Mouse (Mus musculus) olfactory bulb, adult 2 months (tissue): ENCODE results near the gene Zfp472. TPM values are rescaled to one million over a fixed set of nuclear protein-coding genes. Genes with fewer than 3 reads are reported as not detected.
A peak's percentile ranks its signal among the peaks of the same experiment; 100 is the strongest.

Source experiments
- H3K27ac ChIP-seq: fragments of 200-500 bp; 2 replicates; pipeline ENCODE4 v1.5.1; 2012; ENCODE audit warnings: low read depth, low read length; ENCODE audit not compliant: insufficient read depth
- H3K4me1 ChIP-seq: fragments of 200-500 bp; 2 replicates; pipeline ENCODE4 v1.6.1; 2012; ENCODE audit warnings: low read length; ENCODE audit not compliant: control insufficient read depth, insufficient read depth
- H3K4me3 ChIP-seq: fragments of 200-500 bp; 2 replicates; pipeline ENCODE4 v1.5.1; 2012; ENCODE audit warnings: mild to moderate bottlenecking, low read depth, low read length, moderate library complexity; ENCODE audit not compliant: insufficient read depth
- CTCF ChIP-seq: fragments of 200-500 bp; IDR thresholded peaks from 2 replicates; pipeline ENCODE4 v1.5.1; 2012; ENCODE audit warnings: low read depth, mild to moderate bottlenecking, low read length, moderate library complexity; ENCODE audit not compliant: insufficient read depth
- POLR2A ChIP-seq: fragments of 200-500 bp; IDR thresholded peaks from 2 replicates; pipeline ENCODE4 v1.6.1; 2012; ENCODE audit warnings: mild to moderate bottlenecking, low read depth, low read length, moderate library complexity; ENCODE audit not compliant: insufficient read depth
- WGBS: fragments of 180-500 bp; shearing (Covaris S2); methylation state at CpG from one replicate; pipeline ENCODE4 v1.1.7; 2018; 5-methylcytosine and 5-hydroxymethylcytosine counted together
- polyA plus RNA-seq: library from polyadenylated mRNA; stranded (reverse); fragments of >200 nt; gene quantifications from 2 replicates; pipeline ENCODE4 v1.2.4, GENCODE M21; 2012; ENCODE audit warnings: low replicate concordance; ENCODE audit not compliant: missing spikeins, insufficient read depth, insufficient read length

The Zfp472 gene
- polyA plus RNA-seq, 1 experiment: not detected

DNA sequence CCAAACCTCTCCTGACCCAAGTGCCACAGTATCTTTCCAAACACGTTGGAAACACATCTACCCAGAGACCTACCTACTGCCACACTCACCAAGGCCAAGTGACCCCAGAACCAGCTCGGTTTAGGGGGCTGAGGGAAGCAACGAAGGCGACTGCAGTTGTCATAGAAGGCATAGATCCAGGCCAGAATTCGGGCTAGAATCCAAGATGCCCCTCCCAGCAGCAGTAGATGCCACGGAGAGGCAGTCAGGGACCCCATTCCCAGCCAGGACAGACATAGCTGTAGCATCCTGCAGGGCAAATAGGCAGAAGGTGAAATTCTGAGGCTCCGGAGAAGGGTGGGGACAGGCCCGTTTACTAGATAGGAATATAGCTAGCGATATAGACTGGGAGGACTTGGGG, 18.9 kb upstream of the Zfp472 start:
- H3K27ac ChIP-seq: peak overlapping the region; percentile 18
- peak overlapping the region; percentile 61 for H3K4me3 ChIP-seq
- 44% methylated on average over 9 of the region's 9 CpGs for WGBS
- TF ChIP-seq CTCF (no peak), POLR2A (no peak)
- H3K4me1 ChIP-seq: peaks cover 15% of the 10 kb centered on the region

DNA sequence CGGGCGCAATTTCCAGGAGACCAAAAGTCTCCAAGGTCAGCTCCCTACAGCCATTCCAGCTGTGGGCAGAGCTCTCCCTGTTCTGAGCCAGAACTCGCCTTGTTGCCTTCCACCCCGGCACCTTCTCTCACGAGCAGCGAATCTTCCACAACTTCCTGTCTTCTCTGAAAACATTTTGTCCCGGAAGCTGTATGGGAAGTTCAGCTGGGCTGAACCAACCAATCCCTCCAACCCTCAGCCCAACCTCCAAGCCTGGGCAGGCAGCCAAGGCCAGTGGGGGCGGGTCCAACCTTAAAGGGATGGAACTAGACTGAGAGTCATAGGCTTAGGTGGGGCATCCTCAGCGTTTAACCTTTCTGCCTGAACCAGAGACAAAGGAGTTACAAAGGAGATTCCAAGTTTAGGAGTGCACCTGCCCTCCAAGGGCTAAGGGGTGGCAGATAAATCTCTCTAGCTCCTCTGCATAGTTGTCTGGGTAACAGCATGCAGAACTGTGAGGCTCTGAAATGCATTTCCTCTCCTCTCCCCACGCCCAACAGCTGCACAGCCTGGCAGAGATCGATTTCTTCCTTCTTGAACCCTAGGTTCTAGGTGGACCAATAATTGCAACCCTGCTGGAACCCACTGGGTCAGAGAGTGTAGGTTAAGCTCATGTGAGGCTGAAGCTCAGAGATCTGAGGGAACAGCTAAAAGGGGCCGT, 18.2 kb upstream of the Zfp472 start, which contains the start of gene Cyp4f13:
Cyp4f13 (minus strand) TSS at position 188 of the 700 bp plus-strand sequence.
- TF ChIP-seq POLR2A: peak; percentile 47; the same call in 1 of the 2 replicates
- TF ChIP-seq CTCF: no peak
- peak within 1 kb of the TSS; percentile 82 for H3K27ac ChIP-seq
- H3K4me1 ChIP-seq: peaks cover 16% of the 10 kb centered on the region
- H3K4me3 ChIP-seq: peak within 1 kb of the TSS; percentile 61
- WGBS: 5% methylated on average over 12 of the region's 12 CpGs

DNA sequence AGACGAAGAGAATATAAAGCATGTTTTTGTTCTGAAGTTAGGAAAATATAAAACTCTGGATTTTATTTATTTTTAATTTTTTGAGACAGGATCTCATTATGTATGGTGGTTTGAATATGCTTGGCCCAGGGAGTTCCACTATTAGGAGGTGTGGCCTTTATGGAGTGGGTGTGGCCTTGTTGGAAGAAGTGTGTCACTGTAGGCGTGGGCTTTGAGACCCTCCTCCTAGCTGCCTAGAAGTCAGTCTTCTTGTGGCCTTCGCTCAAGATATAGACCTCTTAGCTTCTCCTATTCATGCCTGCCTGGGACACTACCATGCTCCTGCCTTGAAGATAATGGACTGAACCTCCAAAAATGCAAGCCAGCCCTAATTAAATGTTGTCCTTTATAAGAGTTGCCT, 15.5 kb upstream of the Zfp472 start:
- TF ChIP-seq POLR2A (no peak), CTCF (no peak)
- Histone ChIP-seq H3K27ac (no peak overlapping the region), H3K4me1 (peaks cover 16% of the 10 kb centered on the region), H3K4me3 (no peak overlapping the region)
- 88% methylated on average over 3 of the region's 3 CpGs for WGBS

DNA sequence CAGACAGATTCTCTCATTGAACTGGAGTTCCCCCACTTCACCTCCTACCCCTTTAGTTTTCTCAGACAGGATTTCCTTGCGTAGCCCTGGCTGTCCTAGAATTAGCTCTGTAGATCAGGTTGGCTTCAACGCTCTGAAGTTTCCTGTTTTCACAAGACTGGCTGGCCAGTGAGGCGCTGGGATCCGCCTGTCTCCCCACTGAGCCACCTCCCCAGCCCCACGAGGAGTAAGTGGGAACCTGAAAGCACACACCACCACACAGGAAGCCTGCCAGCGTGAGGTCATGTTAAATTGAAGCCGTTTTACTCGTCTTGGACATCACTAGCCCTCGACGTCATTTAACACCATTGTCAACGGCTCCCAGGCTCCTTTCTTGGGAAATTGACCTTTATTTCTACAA, 14.6 kb upstream of the Zfp472 start:
- Histone ChIP-seq H3K4me3 (no peak overlapping the region), H3K4me1 (peaks cover 16% of the 10 kb centered on the region), H3K27ac (no peak overlapping the region)
- WGBS: 74% methylated on average over 11 of the region's 11 CpGs
- TF ChIP-seq POLR2A (no peak), CTCF (no peak)

DNA sequence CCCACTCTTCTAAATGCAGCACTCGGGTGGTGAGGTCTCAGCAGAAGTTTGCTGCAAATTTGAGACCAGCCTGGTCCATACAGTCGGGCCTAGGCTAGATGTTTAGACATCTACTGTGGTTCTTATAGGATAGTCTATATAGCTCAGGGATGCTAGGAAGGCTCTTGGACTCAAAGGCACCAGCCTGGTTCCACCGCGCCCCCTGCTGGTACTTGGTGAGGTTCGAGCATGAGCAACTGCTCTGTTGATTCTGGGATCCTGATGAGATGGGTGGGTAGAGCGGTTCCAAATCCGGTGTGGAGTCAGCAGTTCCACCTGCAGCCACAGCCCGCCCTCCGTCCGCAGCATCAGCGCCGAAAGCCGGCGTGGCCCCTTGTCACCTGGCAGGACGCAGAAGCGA, 14.2 kb upstream of the Zfp472 start:
- Histone ChIP-seq H3K4me3 (peak overlapping the region; percentile 17; the same call in 1 of the 2 replicates), H3K4me1 (peaks cover 13% of the 10 kb centered on the region), H3K27ac (no peak overlapping the region)
- TF ChIP-seq POLR2A: no peak
- TF ChIP-seq CTCF: peak; percentile 53; the same call in 1 of the 2 replicates
- WGBS: 29% methylated on average over 16 of the region's 16 CpGs

DNA sequence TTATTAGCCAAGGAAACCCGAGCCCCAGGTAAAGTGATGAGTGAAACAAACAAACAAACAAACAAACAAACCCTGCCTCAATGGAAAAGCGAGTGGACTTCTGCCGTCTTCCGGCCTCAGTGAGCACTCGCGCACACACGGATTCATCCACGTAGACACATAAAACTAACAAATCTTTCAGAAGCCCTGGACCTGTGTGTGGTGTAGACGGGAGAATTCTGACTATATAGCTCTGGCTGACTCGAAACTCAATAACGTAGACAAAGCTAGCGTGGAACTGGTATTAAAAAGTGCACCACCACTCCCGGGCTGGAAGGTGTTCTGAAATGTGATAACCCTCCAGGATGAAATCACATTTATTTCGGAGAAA, 376 bp upstream of the Zfp472 start:
- WGBS: under 1% methylated on average over 14 of the region's 14 CpGs
- TF ChIP-seq CTCF: no peak
- no peak for TF ChIP-seq POLR2A
- peaks cover 6% of the 10 kb centered on the region for H3K4me1 ChIP-seq
- peak overlapping the region; percentile 63 for H3K4me3 ChIP-seq
- H3K27ac ChIP-seq: no peak overlapping the region

DNA sequence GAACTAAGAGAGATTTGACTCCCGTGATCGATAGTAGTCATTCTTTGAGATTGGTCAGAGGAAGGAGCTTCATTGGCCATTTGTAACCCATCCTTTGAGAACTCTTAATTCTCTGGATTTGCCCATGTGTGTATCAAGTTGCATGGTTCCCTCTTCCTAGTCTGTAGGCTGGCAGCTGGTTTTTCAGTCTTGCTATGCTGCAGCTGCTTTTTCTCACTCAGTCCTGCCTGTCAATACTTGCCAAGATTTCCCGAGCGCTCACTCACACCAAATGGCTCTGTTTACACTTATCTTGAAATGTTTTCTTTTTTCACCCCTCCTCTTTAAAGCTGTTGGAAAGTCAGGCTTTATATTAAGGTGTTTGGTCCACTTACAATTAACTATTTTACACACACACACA, 15.7 kb downstream of the Zfp472 start:
- H3K27ac ChIP-seq: no peak overlapping the region
- no peaks in the 10 kb centered on the region for H3K4me1 ChIP-seq
- 85% methylated on average over 4 of the region's 4 CpGs for WGBS
- TF ChIP-seq POLR2A (no peak), CTCF (no peak)
- no peak overlapping the region for H3K4me3 ChIP-seq

DNA sequence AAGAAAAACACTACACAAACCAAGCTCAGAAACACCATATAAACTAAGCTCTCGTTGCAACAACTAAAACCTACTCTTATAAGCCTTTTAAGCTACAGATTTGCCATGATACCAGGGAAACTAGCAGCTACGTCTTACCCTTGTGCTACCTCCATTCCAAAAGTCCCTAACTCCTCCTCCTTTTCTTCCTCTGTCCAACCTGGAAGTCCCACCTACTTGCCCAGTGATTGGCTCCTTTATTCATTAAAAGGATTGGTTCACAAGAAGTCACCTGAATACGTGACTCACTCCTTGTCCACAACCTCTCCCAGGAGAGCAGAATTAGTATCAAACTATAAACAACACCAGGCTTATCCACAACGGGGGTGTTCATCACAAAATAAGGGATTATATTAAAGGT, 20.7 kb downstream of the Zfp472 start:
- 68% methylated on average over 4 of the region's 4 CpGs for WGBS
- Histone ChIP-seq H3K27ac (no peak overlapping the region), H3K4me3 (no peak overlapping the region), H3K4me1 (no peaks in the 10 kb centered on the region)
- TF ChIP-seq POLR2A: no peak
- no peak for TF ChIP-seq CTCF

DNA sequence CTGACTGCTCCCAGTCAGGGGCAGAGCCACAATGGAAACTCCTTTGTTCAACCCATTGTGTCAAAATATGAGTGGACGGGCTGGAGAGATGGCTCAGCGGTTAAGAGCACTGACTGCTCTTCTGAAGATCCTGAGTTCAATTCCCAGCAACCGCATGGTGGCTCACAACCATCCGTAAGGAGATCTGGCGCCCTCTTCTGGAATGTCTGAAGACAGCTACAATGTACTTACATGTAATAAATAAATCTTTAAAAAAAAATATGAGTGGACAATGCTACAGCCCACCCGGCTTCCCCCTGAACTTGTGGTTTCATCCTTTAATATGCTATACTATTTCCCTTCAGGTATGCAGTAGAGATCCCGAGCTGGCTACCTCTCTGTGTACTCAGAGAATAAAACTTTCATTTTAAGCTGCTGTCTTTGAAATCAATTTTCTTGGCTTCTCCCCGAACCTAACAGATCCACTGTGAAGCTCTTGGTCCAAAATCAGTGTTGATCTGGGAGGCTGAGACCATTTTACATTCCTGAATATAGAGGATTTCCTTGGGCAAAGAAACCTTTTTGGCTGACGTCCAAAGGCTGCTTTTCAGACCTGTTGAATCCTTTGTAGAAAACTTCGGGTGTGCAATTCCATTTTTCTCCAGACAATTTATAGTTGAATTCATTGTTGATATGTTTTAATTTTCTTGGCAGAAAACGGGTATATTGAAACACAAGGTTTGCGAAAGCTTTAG, 26.5 kb downstream of the Zfp472 start:
- 54% methylated on average over 12 of the region's 12 CpGs for WGBS
- Histone ChIP-seq H3K4me3 (no peak overlapping the region), H3K4me1 (peaks cover 6% of the 10 kb centered on the region; the same call in 1 of the 2 replicates), H3K27ac (no peak overlapping the region)
- TF ChIP-seq CTCF: no peak
- TF ChIP-seq POLR2A: no peak
